Mouse (Mus musculus) liver, adult 2 months (tissue): ENCODE results near the gene Serpinb9b. TPM values are rescaled to one million over a fixed set of nuclear protein-coding genes. Genes with fewer than 3 reads are reported as not detected.

Experiments
- DNase-seq: peaks from one replicate; pipeline ENCODE4 v3.0.0-alpha.2; 2011; ENCODE audit warnings: low read depth, low spot score; ENCODE audit errors: extremely low read depth
- H3K27ac ChIP-seq: fragments of 200-500 bp; replicated peaks from 2 replicates; pipeline ENCODE4 v1.5.1; 2012; ENCODE audit warnings: low read depth, mild to moderate bottlenecking, control low read depth, inconsistent platforms, low read length; ENCODE audit not compliant: insufficient read depth
- H3K27me3 ChIP-seq: fragments of 200-500 bp; 2 replicates; pipeline ENCODE4 v1.6.1; 2012; ENCODE audit warnings: mild to moderate bottlenecking, moderate library complexity, low read length, inconsistent platforms; ENCODE audit not compliant: control insufficient read depth, insufficient read depth
- H3K36me3 ChIP-seq: fragments of 200-500 bp; 2 replicates; pipeline ENCODE4 v1.6.1; 2012; ENCODE audit warnings: low read length, inconsistent platforms; ENCODE audit not compliant: control insufficient read depth, insufficient read depth
- H3K4me1 ChIP-seq: fragments of 200-500 bp; 2 replicates; pipeline ENCODE4 v1.6.1; 2011; ENCODE audit warnings: low read length; ENCODE audit not compliant: control insufficient read depth, insufficient read depth
- H3K4me3 ChIP-seq: fragments of 200-500 bp; 2 replicates; pipeline ENCODE4 v1.5.1; 2011; ENCODE audit warnings: low read depth, mild to moderate bottlenecking, control low read depth, low read length, moderate library complexity; ENCODE audit not compliant: insufficient read depth
- H3K79me2 ChIP-seq: fragments of 200-500 bp; 2 replicates; pipeline ENCODE4 v1.6.1; 2012; ENCODE audit warnings: inconsistent platforms, mild to moderate bottlenecking, low read length, moderate library complexity; ENCODE audit not compliant: control insufficient read depth, insufficient read depth
- H3K9ac ChIP-seq: fragments of 200-500 bp; 2 replicates; pipeline ENCODE4 v1.6.1; 2012; ENCODE audit warnings: low read depth, mild to moderate bottlenecking, control low read depth, inconsistent platforms, low read length
- CTCF ChIP-seq: fragments of 200-500 bp; IDR thresholded peaks from 2 replicates; pipeline ENCODE4 v1.5.1; 2011; ENCODE audit warnings: low read depth, low read length, control low read depth
- POLR2A ChIP-seq: fragments of 200-500 bp; IDR thresholded peaks from 2 replicates; pipeline ENCODE4 v1.6.1; 2011; ENCODE audit warnings: low read length, control low read depth; ENCODE audit not compliant: insufficient read depth; ENCODE audit errors: extremely low read depth
- WGBS: fragments of 180-500 bp; shearing (Covaris S2); methylation state at CpG from one replicate; pipeline ENCODE4 v1.1.7; 2018; 5-methylcytosine and 5-hydroxymethylcytosine counted together
- polyA plus RNA-seq: library from polyadenylated mRNA; depleted of rRNA; stranded (reverse); fragments of >200 nt; gene quantifications from 2 replicates; pipeline ENCODE4 v1.2.3, GENCODE M21; 2012
- total RNA-seq: library from RNA; depleted of rRNA; stranded (reverse); fragments of >200 nt; gene quantifications from 2 replicates; pipeline ENCODE4 v1.2.3, GENCODE M21; 2014

Serpinb9b gene
- total and polyA plus RNA-seq, 2 experiments, result 0.05 TPM; not detected in 1

GRCm38 (mm10) chr13:33076247-33076646 lies 49.0 kb downstream of the Serpinb9b start:
- peaks cover 2% of the 10 kb centered on the region; the same call in 1 of the 2 replicates for H3K4me1 ChIP-seq
- WGBS, result 73% methylated on average over 3 of the region's 3 CpGs
- H3K79me2 ChIP-seq, result no peaks in the 10 kb centered on the region
- TF ChIP-seq POLR2A (no peak), CTCF (no peak)
- DNase-seq, result no peak
- no peaks in the 10 kb centered on the region for H3K27me3 ChIP-seq
- no peaks in the 10 kb centered on the region for H3K36me3 ChIP-seq
- no peak overlapping the region for H3K4me3 ChIP-seq
- H3K27ac ChIP-seq, result no peak overlapping the region
- no peak overlapping the region for H3K9ac ChIP-seq

- peak; percentile 17 for DNase-seq
- no peak for TF ChIP-seq CTCF
- no peak for TF ChIP-seq POLR2A
- 83% methylated on average over 10 of the region's 10 CpGs for WGBS
- Histone ChIP-seq H3K9ac (no peak overlapping the region), H3K4me3 (no peak overlapping the region), H3K4me1 (peaks cover 2% of the 10 kb centered on the region; the same call in 1 of the 2 replicates), H3K27ac (no peak overlapping the region), H3K79me2 (no peaks in the 10 kb centered on the region), H3K36me3 (no peaks in the 10 kb centered on the region), H3K27me3 (no peaks in the 10 kb centered on the region)
Observed at GRCm38 (mm10) chr13:33077026-33077685, 49.9 kb downstream of the Serpinb9b start.

GRCm38 (mm10) chr13:33078056-33078705 lies 51.0 kb downstream of the Serpinb9b start, which contains the start of gene Serpinb1b:
TSS of gene Serpinb1b (plus strand) at chr13:33078575.
- H3K27me3 ChIP-seq, result no peaks in the 10 kb centered on the region

GRCm38 (mm10) chr13:33079391-33079790 lies 52.2 kb downstream of the Serpinb9b start:
- H3K79me2 ChIP-seq, result no peaks in the 10 kb centered on the region
- H3K9ac ChIP-seq, result no peak overlapping the region
- peak; percentile 37 for DNase-seq
- TF ChIP-seq POLR2A (no peak), CTCF (0 out of 2 replicates have a peak, but pooled peaks have one; percentile 19)
- 14% methylated on average over 6 of the region's 6 CpGs for WGBS
- H3K36me3 ChIP-seq, result no peaks in the 10 kb centered on the region
- no peak overlapping the region for H3K4me3 ChIP-seq
- H3K4me1 ChIP-seq, result peaks cover 2% of the 10 kb centered on the region; the same call in 1 of the 2 replicates
- no peaks in the 10 kb centered on the region for H3K27me3 ChIP-seq
- no peak overlapping the region for H3K27ac ChIP-seq

More at GRCm38 (mm10) chr13:33078056-33078705, 51.0 kb downstream of the Serpinb9b start, which contains the start of gene Serpinb1b:
- 67% methylated on average over 3 of the region's 3 CpGs for WGBS
- no peak within 1 kb of the TSS for H3K4me3 ChIP-seq
- no peak within 1 kb of the TSS for H3K27ac ChIP-seq
- DNase-seq, result no peak
- peaks cover 2% of the 10 kb centered on the region; the same call in 1 of the 2 replicates for H3K4me1 ChIP-seq
- TF ChIP-seq POLR2A, result no peak
- no peak for TF ChIP-seq CTCF
- H3K79me2 ChIP-seq, result no peaks in the 10 kb centered on the region
- H3K36me3 ChIP-seq, result no peaks in the 10 kb centered on the region
- no peak within 1 kb of the TSS for H3K9ac ChIP-seq

GRCm38 (mm10) chr13:33080356-33080755 lies 53.1 kb downstream of the Serpinb9b start:
- no peak for DNase-seq
- 22% methylated on average over 3 of the region's 3 CpGs for WGBS
- Histone ChIP-seq H3K36me3 (no peaks in the 10 kb centered on the region), H3K79me2 (no peaks in the 10 kb centered on the region), H3K27ac (no peak overlapping the region), H3K27me3 (no peaks in the 10 kb centered on the region), H3K4me3 (no peak overlapping the region), H3K9ac (no peak overlapping the region), H3K4me1 (peaks cover 2% of the 10 kb centered on the region; the same call in 1 of the 2 replicates)
- TF ChIP-seq CTCF, result peak; percentile 25; the same call in 1 of the 2 replicates
- no peak for TF ChIP-seq POLR2A

GRCm38 (mm10) chr13:33083834-33084233 lies 56.6 kb downstream of the Serpinb9b start:
- H3K27me3 ChIP-seq, result no peaks in the 10 kb centered on the region
- no peak overlapping the region for H3K4me3 ChIP-seq
- WGBS, result 51% methylated on average over 2 of the region's 2 CpGs
- no peak overlapping the region for H3K27ac ChIP-seq
- H3K79me2 ChIP-seq, result no peaks in the 10 kb centered on the region
- DNase-seq, result no peak
- no peak for TF ChIP-seq POLR2A
- TF ChIP-seq CTCF, result no peak
- no peaks in the 10 kb centered on the region for H3K36me3 ChIP-seq
- peaks cover 2% of the 10 kb centered on the region; the same call in 1 of the 2 replicates for H3K4me1 ChIP-seq
- H3K9ac ChIP-seq, result no peak overlapping the region
